Mouse (Mus musculus): ENCODE data around the gene Mfsd4a. TPM values are rescaled to one million over a fixed set of nuclear protein-coding genes. Genes with fewer than 3 reads are reported as not detected.
A peak's percentile ranks its signal among the peaks of the same experiment; 100 is the strongest.

The Mfsd4a gene
- total and polyA plus RNA-seq, 2 experiments from 2014 or later = 3.2 to 8.1 TPM

- Histone ChIP-seq H3K9ac (no peak overlapping the region), H3K4me1 (ENCODE audit: insufficient read depth) (no peaks in the 10 kb centered on the region), H3K27ac (ENCODE audit: low read depth, low read length) (no peak overlapping the region), H3K27me3 (ENCODE audit: insufficient read depth, low read length) (no peaks in the 10 kb centered on the region), H3K4me3 (ENCODE audit: low read depth, low read length) (no peak overlapping the region), H3K36me3 (ENCODE audit: insufficient read depth) (peaks cover 12% of the 10 kb centered on the region), H3K9me3 (ENCODE audit: low read length) (no peaks in the 10 kb centered on the region), H3K4me2 (ENCODE audit: low read depth) (no peak overlapping the region)
- no peak for ATAC-seq
- DNase-seq = no peak
- TF ChIP-seq CTCF (IDR thresholded peaks at IDR 0.05; ENCODE audit: low read depth) = no peak
- WGBS = 49% methylated on average over 3 of the region's 3 CpGs
Measured at GRCm38 (mm10) chr1:132037746-132038145, 30.1 kb downstream of the Mfsd4a start.

DNA sequence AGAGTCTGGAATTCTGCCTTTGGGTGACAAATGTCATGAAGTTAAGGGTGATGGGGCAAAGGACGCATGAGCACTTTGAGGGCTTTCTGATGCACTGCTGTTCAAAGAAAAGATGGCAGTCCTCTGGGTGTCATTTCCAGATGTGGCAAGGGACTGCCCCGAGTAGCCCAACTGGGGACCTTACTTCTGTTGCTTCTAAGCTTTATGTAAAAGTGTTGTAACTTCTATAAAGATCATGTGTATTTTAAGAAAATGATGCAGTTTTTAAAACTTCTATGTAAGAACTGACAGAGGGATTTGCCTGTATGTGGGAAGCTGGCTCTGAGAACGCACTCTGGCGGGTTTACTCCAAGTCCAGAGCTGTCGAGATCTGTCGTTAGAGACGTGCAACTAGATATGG is 35.7 kb downstream of the Mfsd4a start:
- H3K27ac ChIP-seq (ENCODE audit: low read depth, low read length) = no peak overlapping the region

GRCm38 (mm10) chr1:132030574-132030973 is 37.3 kb downstream of the Mfsd4a start:
- Histone ChIP-seq H3K27ac (ENCODE audit: low read depth, low read length) (no peak overlapping the region), H3K36me3 (ENCODE audit: insufficient read depth) (peaks cover 23% of the 10 kb centered on the region), H3K4me2 (ENCODE audit: low read depth) (no peak overlapping the region), H3K9ac (no peak overlapping the region), H3K27me3 (ENCODE audit: insufficient read depth, low read length) (no peaks in the 10 kb centered on the region), H3K4me3 (ENCODE audit: low read depth, low read length) (no peak overlapping the region), H3K4me1 (ENCODE audit: insufficient read depth) (no peaks in the 10 kb centered on the region), H3K9me3 (ENCODE audit: low read length) (no peaks in the 10 kb centered on the region)
- no peak for ATAC-seq
- DNase-seq = no peak
- peak; percentile 43 for TF ChIP-seq CTCF (IDR thresholded peaks at IDR 0.05; ENCODE audit: low read depth)
- WGBS = 70% methylated on average over 2 of the region's 2 CpGs

More for the DNA sequence above, 35.7 kb downstream of the Mfsd4a start:
- no peak overlapping the region for H3K9ac ChIP-seq
- WGBS = 88% methylated on average over 7 of the region's 7 CpGs
- no peak overlapping the region for H3K4me3 ChIP-seq (ENCODE audit: low read depth, low read length)
- DNase-seq (no peak), ATAC-seq (no peak)
- no peaks in the 10 kb centered on the region for H3K27me3 ChIP-seq (ENCODE audit: insufficient read depth, low read length)
- H3K4me2 ChIP-seq (ENCODE audit: low read depth) = no peak overlapping the region
- H3K36me3 ChIP-seq (ENCODE audit: insufficient read depth) = peaks cover 23% of the 10 kb centered on the region
- H3K9me3 ChIP-seq (ENCODE audit: low read length) = no peaks in the 10 kb centered on the region
- no peaks in the 10 kb centered on the region for H3K4me1 ChIP-seq (ENCODE audit: insufficient read depth)
- TF ChIP-seq CTCF (IDR thresholded peaks at IDR 0.05; ENCODE audit: low read depth) = no peak

DNA sequence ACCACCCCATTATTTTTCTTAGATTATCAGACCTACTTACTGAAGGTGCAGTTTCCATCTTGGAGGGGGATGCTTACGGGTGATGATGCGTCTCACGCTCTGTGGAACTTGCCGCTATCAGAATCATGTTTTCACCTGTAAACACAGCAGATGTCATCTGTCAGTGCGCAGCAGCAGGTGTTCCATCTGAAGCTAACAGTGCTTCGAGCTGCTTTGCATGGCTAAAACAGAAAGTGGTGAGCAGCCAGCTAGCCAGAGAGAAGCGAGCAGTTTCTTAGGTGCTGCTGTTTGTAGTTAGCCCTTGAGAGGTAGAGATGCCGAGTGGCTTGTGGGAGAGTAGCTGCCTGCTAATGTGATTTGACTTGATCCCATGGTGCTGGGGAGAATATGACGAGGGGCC is 39.4 kb downstream of the Mfsd4a start:
- Histone ChIP-seq H3K4me1 (ENCODE audit: insufficient read depth) (no peaks in the 10 kb centered on the region), H3K36me3 (ENCODE audit: insufficient read depth) (peaks cover 25% of the 10 kb centered on the region), H3K9ac (no peak overlapping the region), H3K9me3 (ENCODE audit: low read length) (no peaks in the 10 kb centered on the region), H3K27me3 (ENCODE audit: insufficient read depth, low read length) (no peaks in the 10 kb centered on the region), H3K4me3 (ENCODE audit: low read depth, low read length) (no peak overlapping the region), H3K27ac (ENCODE audit: low read depth, low read length) (no peak overlapping the region), H3K4me2 (ENCODE audit: low read depth) (no peak overlapping the region)
- DNase-seq (no peak), ATAC-seq (no peak)
- no peak for TF ChIP-seq CTCF (IDR thresholded peaks at IDR 0.05; ENCODE audit: low read depth)
- 83% methylated on average over 9 of the region's 9 CpGs for WGBS

GRCm38 (mm10) chr1:132027978-132028377 is 39.9 kb downstream of the Mfsd4a start:
- H3K4me3 ChIP-seq (ENCODE audit: low read depth, low read length) = no peak overlapping the region
- H3K4me2 ChIP-seq (ENCODE audit: low read depth) = no peak overlapping the region
- ATAC-seq = no peak
- no peaks in the 10 kb centered on the region for H3K4me1 ChIP-seq (ENCODE audit: insufficient read depth)
- no peak overlapping the region for H3K9ac ChIP-seq
- no peaks in the 10 kb centered on the region for H3K9me3 ChIP-seq (ENCODE audit: low read length)
- no peak overlapping the region for H3K27ac ChIP-seq (ENCODE audit: low read depth, low read length)
- H3K27me3 ChIP-seq (ENCODE audit: insufficient read depth, low read length) = no peaks in the 10 kb centered on the region
- TF ChIP-seq CTCF (IDR thresholded peaks at IDR 0.05; ENCODE audit: low read depth) = no peak
- DNase-seq = no peak
- 91% methylated on average over 5 of the region's 5 CpGs for WGBS
- H3K36me3 ChIP-seq (ENCODE audit: insufficient read depth) = peaks cover 30% of the 10 kb centered on the region

DNA sequence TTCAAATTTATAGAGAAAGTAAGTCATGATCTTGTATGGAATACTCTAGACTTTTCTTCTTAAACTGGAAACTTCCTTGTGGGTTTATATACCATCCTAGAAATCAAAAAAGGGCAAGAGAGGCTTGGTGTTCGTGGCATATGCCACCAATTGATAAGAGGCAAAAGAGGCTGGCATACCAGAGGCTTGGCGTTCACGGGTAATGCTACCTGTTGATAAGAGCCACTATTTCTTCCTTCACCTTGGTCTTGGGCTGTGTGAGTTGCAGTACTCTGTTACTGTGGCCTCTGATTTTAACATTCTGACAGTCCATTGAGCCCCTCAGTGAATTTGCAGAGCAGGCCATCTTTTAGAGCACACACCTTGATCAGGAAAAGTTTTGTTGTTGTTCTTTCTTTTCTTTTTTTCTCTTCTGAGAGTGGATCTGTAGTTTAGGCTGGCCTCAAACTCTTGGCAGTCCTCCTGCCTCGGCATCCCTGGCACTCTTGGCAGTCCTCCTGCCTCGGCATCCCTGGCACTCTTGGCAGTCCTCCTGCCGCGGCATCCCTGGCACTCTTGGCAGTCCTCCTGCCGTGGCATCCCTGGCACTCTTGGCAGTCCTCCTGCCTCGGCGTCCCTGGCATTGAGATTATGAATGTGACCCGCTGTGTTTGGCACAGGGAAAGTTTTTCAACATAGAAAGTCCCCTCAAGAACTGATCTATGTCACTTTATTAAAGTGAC is 40.8 kb downstream of the Mfsd4a start:
- H3K4me2 ChIP-seq (ENCODE audit: low read depth) = no peak overlapping the region
- TF ChIP-seq CTCF (IDR thresholded peaks at IDR 0.05; ENCODE audit: low read depth) = no peak
- no peak overlapping the region for H3K9ac ChIP-seq
- H3K36me3 ChIP-seq (ENCODE audit: insufficient read depth) = peaks cover 29% of the 10 kb centered on the region
- H3K27ac ChIP-seq (ENCODE audit: low read depth, low read length) = no peak overlapping the region
- 65% methylated on average over 11 of the region's 11 CpGs for WGBS
- no peak for DNase-seq
- no peaks in the 10 kb centered on the region for H3K4me1 ChIP-seq (ENCODE audit: insufficient read depth)
- H3K9me3 ChIP-seq (ENCODE audit: low read length) = no peaks in the 10 kb centered on the region
- no peak overlapping the region for H3K4me3 ChIP-seq (ENCODE audit: low read depth, low read length)
- H3K27me3 ChIP-seq (ENCODE audit: insufficient read depth, low read length) = no peaks in the 10 kb centered on the region
- ATAC-seq = no peak

GRCm38 (mm10) chr1:132022107-132022506 is 45.8 kb downstream of the Mfsd4a start:
- H3K4me1 ChIP-seq (ENCODE audit: insufficient read depth) = no peaks in the 10 kb centered on the region
- ATAC-seq = no peak

More at GRCm38 (mm10) chr1:132022107-132022506, 45.8 kb downstream of the Mfsd4a start:
- no peaks in the 10 kb centered on the region for H3K9me3 ChIP-seq (ENCODE audit: low read length)
- H3K9ac ChIP-seq = no peak overlapping the region
- WGBS = 90% methylated on average over 3 of the region's 3 CpGs
- no peak overlapping the region for H3K4me3 ChIP-seq (ENCODE audit: low read depth, low read length)
- H3K27ac ChIP-seq (ENCODE audit: low read depth, low read length) = no peak overlapping the region
- H3K27me3 ChIP-seq (ENCODE audit: insufficient read depth, low read length) = no peaks in the 10 kb centered on the region
- no peak for DNase-seq
- no peak overlapping the region for H3K4me2 ChIP-seq (ENCODE audit: low read depth)
- TF ChIP-seq CTCF (IDR thresholded peaks at IDR 0.05; ENCODE audit: low read depth) = no peak
- H3K36me3 ChIP-seq (ENCODE audit: insufficient read depth) = peaks cover 56% of the 10 kb centered on the region
